Mouse (Mus musculus): ENCODE results near the gene Trnt1.

Trnt1 gene

GRCm38 (mm10) chr6:106768640-106769289 lies at the start of gene Trnt1:
TSS of gene Trnt1 (plus strand) at chr6:106769120.
- peak; percentile 98 for DNase-seq

- DNase-seq, result no peak
These were observed 43.3 kb upstream of the Trnt1 start for GRCm38 (mm10) chr6:106725642-106726041.

DNA sequence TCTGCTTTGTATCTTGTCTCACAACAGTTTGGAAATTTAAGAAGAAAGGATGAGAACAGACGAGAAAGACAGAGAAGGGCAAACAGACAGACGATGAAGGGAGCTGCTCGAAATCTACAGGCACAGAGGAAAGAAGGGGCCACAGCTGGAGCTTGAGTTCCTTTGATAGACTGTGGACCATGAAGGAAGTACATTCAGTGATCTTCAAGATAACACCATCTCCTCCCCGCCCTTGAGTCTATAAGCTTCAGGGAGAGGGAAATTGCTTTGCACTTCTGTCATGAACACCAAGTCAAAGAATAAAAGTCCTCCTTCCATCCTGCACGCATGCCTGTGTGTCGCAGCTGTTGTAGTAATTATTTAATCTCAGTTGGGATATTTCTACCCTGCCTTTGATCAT lies 42.8 kb upstream of the Trnt1 start:
- DNase-seq, result no peak

GRCm38 (mm10) chr6:106727703-106728102 lies 41.2 kb upstream of the Trnt1 start:
- no peak for DNase-seq

DNA sequence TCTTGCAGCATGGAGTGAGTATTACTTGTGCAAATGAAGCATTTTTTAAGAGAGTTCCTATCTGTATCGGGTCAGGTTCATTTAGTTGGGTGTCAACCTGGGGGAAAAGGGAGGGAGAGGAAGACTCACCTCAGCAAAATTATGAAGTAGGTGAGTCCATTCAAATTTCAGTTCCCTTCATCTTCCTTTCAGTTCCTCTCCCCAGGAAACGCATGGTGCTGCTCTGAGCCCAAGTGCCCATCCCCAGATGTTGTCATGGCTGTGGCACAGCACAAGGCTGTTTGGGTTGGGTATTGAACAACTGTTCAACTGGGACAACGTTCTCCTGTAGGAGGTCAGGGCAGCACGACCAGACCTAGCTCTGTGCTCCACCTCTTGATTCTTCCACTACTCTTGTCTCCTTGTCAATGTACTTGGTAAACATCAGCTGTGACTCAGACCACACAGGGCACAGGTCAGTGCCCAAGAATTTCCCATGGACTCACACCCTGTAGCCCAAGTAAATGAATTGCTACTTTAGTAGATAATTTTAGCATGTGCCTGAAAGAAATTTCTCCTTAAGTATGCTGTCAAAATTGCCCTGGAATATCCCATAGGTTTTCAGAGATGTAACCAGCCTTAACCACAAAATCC lies 39.1 kb upstream of the Trnt1 start:
- no peak for DNase-seq

- no peak for DNase-seq
These were observed 36.4 kb upstream of the Trnt1 start for GRCm38 (mm10) chr6:106732563-106732962.

DNA sequence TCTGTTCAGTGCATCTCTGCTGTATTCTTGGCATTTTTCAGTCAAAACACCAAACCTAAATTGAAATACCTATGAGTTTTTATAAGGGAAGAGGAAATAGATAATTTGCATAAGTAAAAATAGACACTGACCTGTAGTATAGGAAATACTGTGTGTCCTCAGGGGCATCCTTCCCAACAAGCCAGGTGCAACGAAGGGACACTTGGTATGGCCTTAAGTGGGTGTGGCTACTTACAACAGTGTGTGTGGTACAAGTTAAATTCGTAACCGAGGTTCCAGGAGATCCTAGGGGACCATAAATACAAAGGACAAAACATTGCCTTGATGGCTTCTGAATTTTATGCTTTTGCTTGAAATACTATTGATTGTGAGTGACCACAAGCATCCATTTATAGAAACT lies 30.7 kb upstream of the Trnt1 start:
- DNase-seq, result no peak

DNA sequence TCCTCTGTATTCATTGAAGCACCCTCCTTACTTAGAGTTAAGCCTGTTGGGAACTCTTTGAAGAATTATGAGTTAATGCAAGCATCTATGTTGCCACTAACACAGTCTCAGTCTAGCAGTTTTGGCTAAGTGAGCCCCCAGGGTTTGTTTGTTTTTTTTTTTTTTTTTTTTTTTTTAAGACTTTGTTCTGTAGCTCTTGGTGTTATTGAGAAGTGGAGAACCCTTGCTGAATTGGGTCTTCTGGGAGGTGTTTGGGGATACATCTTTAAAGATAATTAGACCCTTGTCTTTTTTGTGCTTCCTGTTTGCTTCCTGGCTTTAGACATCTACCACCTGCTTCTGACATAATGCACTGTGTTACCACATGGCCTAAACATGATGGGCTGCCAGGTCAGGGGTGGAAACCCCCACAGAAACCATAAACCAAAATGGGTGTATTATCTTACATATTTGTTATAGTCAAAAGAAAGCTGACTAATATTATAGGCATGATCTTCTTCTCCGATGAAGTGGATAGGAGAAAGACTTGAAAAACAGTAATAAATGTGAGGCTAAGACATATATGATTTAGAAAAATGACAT lies 28.6 kb upstream of the Trnt1 start:
- no peak for DNase-seq

GRCm38 (mm10) chr6:106743556-106744233 lies 25.2 kb upstream of the Trnt1 start:
- no peak for DNase-seq

DNA sequence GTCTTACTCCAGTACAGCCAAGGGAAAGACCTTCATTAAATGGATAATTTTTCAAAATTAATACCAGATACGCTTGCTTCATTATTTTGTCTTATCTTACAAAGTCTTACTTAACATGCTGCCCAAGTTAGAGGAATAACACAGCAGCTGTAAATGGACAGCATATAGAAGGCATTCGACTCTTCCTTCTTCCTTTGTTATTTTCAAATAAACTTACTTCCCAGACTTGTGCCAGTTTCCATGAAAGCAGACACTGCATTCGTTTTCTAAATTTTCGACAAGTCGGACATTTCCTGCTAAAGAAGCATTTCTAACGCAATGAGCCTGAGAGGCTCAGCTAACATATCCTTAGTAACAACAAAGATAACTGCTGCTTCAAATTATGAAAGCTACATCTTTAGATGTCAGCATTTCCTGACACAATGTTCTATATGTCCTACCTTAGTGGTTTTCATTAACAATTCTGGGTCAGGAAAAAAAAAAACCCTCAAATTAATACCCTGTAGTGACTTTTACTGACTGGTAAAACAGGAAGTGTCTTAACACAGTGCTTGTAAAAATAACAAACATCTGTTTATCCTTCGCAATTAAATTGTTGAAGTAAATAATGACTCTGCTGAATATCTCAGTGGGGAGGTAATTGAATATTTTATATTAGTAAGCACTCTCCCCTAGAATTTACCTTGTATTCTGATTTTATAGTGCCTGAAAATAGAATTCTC lies 23.1 kb upstream of the Trnt1 start:
- DNase-seq, result no peak

DNA sequence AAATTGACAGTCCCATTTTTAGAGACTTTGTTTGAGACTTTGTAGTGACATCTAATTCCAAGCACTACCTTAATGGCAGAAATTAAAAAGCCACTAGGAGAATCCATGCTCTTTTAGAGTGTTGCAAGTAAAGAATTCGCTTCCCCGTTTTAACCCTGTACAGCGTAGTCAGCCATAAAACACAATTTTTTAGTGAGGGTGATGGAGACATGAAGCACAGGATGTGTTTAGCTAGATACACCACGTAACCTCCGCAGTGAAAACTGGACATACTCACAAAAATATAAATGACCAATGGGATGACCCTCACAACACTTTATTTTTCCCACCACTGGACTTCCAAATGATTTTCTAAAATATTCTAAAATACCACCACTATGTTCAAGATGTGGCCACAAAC lies 21.7 kb upstream of the Trnt1 start:
- DNase-seq, result no peak

- DNase-seq, result no peak
These were observed 21.1 kb upstream of the Trnt1 start for GRCm38 (mm10) chr6:106747804-106748203.

DNA sequence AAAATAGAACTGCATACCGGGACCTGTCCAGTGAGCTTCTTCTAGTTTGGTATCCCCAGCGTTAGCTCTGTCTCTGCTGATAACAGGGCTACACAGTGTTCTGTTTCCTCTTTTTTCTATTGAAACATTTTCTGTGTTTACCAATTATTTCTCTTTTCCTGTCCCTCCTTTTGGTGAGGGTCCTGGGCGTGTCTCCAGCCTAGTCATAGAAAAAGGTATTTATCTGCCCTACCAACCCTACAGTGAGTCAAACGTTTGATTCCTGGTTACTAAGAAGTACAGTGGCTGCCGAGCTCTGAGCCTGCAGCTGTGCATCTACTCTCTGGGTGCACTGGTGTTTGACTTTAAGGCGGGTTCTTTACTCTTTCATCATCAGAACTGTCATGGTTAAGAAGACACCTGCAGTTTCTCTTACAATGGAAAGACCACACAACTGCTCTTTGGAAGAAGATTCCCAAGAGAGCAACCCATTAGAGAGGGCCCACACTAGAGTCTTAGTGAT lies 20.0 kb upstream of the Trnt1 start, which contains the start of gene Il5ra:
Il5ra (minus strand) TSS at position 151 of the 502 bp plus-strand sequence.
- DNase-seq, result no peak

DNA sequence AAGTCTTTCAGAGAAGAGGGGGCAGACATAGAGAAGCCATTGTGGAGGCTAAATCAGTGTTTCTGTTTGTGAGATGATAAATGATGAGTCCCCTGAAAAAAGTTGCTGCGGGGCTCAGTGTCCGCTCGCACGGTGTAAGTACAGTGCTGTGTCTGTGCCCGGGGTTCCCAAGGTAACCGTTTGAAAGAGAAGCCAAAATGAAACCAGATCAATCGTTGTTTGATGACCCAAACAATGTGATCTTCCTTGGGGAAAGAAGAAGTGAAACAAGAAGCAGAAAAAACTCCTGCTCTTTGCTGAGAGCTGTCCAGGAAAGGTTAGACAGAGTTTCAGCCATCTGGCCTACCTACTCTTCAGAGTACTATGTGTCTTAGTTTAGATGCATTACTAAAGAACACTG lies 18.6 kb upstream of the Trnt1 start:
- DNase-seq, result no peak

- no peak for DNase-seq
These were observed 10.6 kb upstream of the Trnt1 start for GRCm38 (mm10) chr6:106758299-106758698.

DNA sequence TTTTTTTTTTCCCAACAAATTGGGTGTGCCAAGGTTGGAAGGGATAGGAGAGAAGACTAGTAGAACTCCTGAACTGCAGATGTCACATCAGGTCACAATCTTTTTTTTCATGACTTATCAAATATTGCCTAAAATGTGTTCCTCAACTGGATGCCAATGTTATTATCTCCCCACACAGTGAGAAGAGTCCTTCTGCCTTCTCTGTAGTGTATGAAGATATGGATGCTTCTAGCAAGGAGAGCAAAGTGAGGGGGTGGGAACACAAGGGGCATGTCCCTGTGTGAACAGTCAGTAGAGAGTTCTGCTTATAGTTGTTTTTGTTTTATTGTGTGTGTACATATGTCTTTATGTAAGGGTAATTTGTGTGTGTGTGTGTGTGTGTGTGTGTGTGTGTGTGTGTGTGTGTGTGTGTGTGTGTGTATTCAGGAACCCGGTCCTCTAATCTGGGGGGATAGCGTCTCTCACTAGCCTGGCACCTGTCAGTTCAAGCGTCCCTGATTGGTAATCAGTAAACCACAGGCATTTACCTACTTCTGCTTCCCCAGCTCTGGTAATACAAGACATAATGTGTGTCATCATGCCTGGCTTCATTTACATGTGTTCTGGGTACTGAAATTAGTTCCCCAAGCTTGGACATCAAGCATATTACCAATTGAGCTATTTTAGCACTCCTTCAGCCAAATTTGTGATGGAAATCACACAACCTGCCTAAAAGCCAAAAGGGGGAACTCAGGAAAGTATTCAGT lies 8.3 kb upstream of the Trnt1 start:
- no peak for DNase-seq

GRCm38 (mm10) chr6:106761486-106761885 lies 7.4 kb upstream of the Trnt1 start:
- no peak for DNase-seq

DNA sequence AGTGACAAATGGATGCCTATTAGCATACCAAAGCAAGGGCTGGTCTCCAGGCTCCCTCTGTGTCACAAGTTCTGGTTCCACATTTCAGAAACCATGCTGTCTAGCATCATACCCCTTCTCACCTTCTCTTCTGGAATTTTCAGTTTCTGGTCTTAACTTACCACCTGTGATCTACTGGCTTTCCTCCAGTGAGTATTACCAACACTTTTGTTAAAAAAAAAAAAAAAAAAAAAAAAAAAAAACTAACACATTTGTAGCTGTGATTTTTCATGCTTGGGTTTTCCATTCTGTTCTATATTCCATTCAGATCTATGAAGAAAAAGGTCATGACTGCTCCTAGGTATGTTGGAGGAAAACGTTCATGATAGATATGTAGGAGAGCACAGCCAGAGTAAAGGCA lies 3.0 kb upstream of the Trnt1 start:
- DNase-seq, result no peak

GRCm38 (mm10) chr6:106766774-106767173 lies 2.1 kb upstream of the Trnt1 start:
- no peak for DNase-seq

GRCm38 (mm10) chr6:106769290-106769866 lies 458 bp downstream of the Trnt1 start:
- DNase-seq, result no peak

DNA sequence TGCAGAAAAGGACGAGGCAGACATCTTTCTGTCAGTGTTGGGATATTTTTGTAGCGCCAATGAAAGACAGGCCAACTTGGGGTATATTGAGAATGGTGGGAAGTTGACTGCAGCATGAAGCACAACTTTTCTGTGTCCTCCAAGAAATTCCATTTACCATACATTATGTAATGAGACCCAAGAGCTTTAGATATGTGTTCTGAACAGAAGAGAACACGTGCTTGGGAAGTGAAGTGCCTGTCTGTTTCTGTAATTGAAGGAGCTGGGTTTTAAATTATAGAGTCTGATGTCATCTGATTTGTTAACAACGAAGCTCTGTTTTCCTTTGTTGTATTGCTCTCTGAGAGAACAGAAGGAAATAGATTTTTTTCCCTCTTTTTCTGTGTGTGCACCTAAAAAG lies 1.1 kb downstream of the Trnt1 start:
- no peak for DNase-seq

- DNase-seq, result no peak
These were observed 18.2 kb downstream of the Trnt1 start for GRCm38 (mm10) chr6:106787138-106787537.

All from retina, postnatal 1 day (tissue).